Mouse (Mus musculus) thymus, adult 2 months (tissue): ENCODE results near the gene Sft2d2.

Experiments
- CTCF ChIP-seq: fragments of 200-500 bp; IDR thresholded peaks from 2 replicates; pipeline ENCODE4 v1.5.1; 2012; ENCODE audit warnings: mild to moderate bottlenecking, control low read depth, low read length, moderate library complexity, borderline replicate concordance; ENCODE audit not compliant: control insufficient read depth, poor library complexity, insufficient read depth; ENCODE audit errors: extremely low read depth
- POLR2A ChIP-seq: fragments of 200-500 bp; IDR thresholded peaks from 2 replicates; pipeline ENCODE4 v1.6.1; 2012; ENCODE audit warnings: mild to moderate bottlenecking, low read length, control low read depth, moderate library complexity; ENCODE audit not compliant: control insufficient read depth, poor library complexity, insufficient read depth; ENCODE audit errors: extremely low read depth

GRCm38 (mm10) chr1:165186491-165186890 lies 7.7 kb downstream of the Sft2d2 start:
- TF ChIP-seq CTCF (no peak), POLR2A (no peak)
